Mouse (Mus musculus): ENCODE results near the gene Olfr71.

The Olfr71 gene

GRCm38 (mm10) chr4:43709869-43710268 is at the start of gene Olfr71:
Gene Olfr71 (minus strand): TSS chr4:43710255.
- no peak for DNase-seq (ENCODE audit: low spot score in 2 of 2)

GRCm38 (mm10) chr4:43757213-43757612 is 47.2 kb upstream of the Olfr71 start:
- no peak for DNase-seq (ENCODE audit: low spot score in 2 of 2)

GRCm38 (mm10) chr4:43745187-43745586 is 35.1 kb upstream of the Olfr71 start:
- DNase-seq (ENCODE audit: low spot score in 2 of 2): no peak

GRCm38 (mm10) chr4:43743099-43743498 is 33.0 kb upstream of the Olfr71 start:
- no peak for DNase-seq (ENCODE audit: low spot score in 2 of 2)

GRCm38 (mm10) chr4:43742637-43743036 is 32.6 kb upstream of the Olfr71 start:
- DNase-seq (ENCODE audit: low spot score in 2 of 2): no peak

- DNase-seq (ENCODE audit: low spot score in 2 of 2): no peak
These were observed 31.5 kb upstream of the Olfr71 start for GRCm38 (mm10) chr4:43741526-43741925.

- no peak for DNase-seq (ENCODE audit: low spot score in 2 of 2)
These were observed 29.1 kb upstream of the Olfr71 start for GRCm38 (mm10) chr4:43738989-43739674.

- DNase-seq (ENCODE audit: low spot score in 2 of 2): no peak
These were observed 27.1 kb upstream of the Olfr71 start for GRCm38 (mm10) chr4:43737144-43737543.

- DNase-seq (ENCODE audit: low spot score in 2 of 2): no peak
These were observed 23.1 kb upstream of the Olfr71 start for GRCm38 (mm10) chr4:43733186-43733585.

- DNase-seq (ENCODE audit: low spot score in 2 of 2): no peak
These were observed 22.1 kb upstream of the Olfr71 start for GRCm38 (mm10) chr4:43732171-43732570.

- DNase-seq (ENCODE audit: low spot score in 2 of 2): no peak
These were observed 20.8 kb upstream of the Olfr71 start for GRCm38 (mm10) chr4:43730750-43731297.

GRCm38 (mm10) chr4:43729794-43730550 is 19.9 kb upstream of the Olfr71 start, which contains the start of gene Spaar:
Gene Spaar (plus strand): TSS chr4:43730034.
- DNase-seq (ENCODE audit: low spot score in 2 of 2): no peak

GRCm38 (mm10) chr4:43729126-43729525 is 19.1 kb upstream of the Olfr71 start:
- DNase-seq (ENCODE audit: low spot score in 2 of 2): no peak

- DNase-seq (ENCODE audit: low spot score in 2 of 2): no peak
These were observed 18.5 kb upstream of the Olfr71 start for GRCm38 (mm10) chr4:43728576-43728954.

GRCm38 (mm10) chr4:43727718-43728575 is 17.9 kb upstream of the Olfr71 start:
- DNase-seq (ENCODE audit: low spot score in 2 of 2): no peak

GRCm38 (mm10) chr4:43726995-43727394 is 16.9 kb upstream of the Olfr71 start, which contains the start of gene Hrct1:
Gene Hrct1 (plus strand): TSS chr4:43727188.
- DNase-seq (ENCODE audit: low spot score in 2 of 2): no peak

- no peak for DNase-seq (ENCODE audit: low spot score in 2 of 2)
These were observed 16.4 kb upstream of the Olfr71 start for GRCm38 (mm10) chr4:43726228-43726993.

GRCm38 (mm10) chr4:43724764-43725163 is 14.7 kb upstream of the Olfr71 start:
- no peak for DNase-seq (ENCODE audit: low spot score in 2 of 2)

- DNase-seq (ENCODE audit: low spot score in 2 of 2): no peak
These were observed 12.1 kb upstream of the Olfr71 start for GRCm38 (mm10) chr4:43722191-43722590.

GRCm38 (mm10) chr4:43720491-43721228 is 10.6 kb upstream of the Olfr71 start:
- no peak for DNase-seq (ENCODE audit: low spot score in 2 of 2)
